Mouse (Mus musculus) embryonic facial prominence, embryonic 11.5 days (tissue): ENCODE data around the gene Rps8. TPM values are rescaled to one million over a fixed set of nuclear protein-coding genes. Genes with fewer than 3 reads are reported as not detected.

Source experiments
- ATAC-seq: fragments of 200-750 bp; cut with Nextera tagmentation; replicated peaks from 2 replicates; pipeline ENCODE4 v1.8.0; 2017; ENCODE audit warnings: low read depth; ENCODE audit not compliant: insufficient number of reproducible peaks, low FRiP score, low TSS enrichment
- DNase-seq: peaks from one replicate; pipeline ENCODE4 v3.0.0-alpha.2; 2015; ENCODE audit warnings: low spot score
- H3K27ac ChIP-seq: fragments of 300-500 bp; sonication (generic); replicated peaks from 2 replicates; pipeline ENCODE4 v1.5.1; 2014; ENCODE audit warnings: mild to moderate bottlenecking, low read depth, low read length, control low read depth
- H3K27me3 ChIP-seq: fragments of 300-500 bp; sonication (generic); 2 replicates; pipeline ENCODE4 v1.6.1; 2014; ENCODE audit warnings: mild to moderate bottlenecking, low read length, moderate library complexity, mixed read lengths; ENCODE audit not compliant: control insufficient read depth, insufficient read depth
- H3K36me3 ChIP-seq: fragments of 300-500 bp; sonication (generic); replicated peaks from 2 replicates; pipeline ENCODE4 v1.6.1; 2014; ENCODE audit warnings: low read depth, mild to moderate bottlenecking, low read length, moderate library complexity, mixed read lengths; ENCODE audit not compliant: control insufficient read depth, insufficient read depth
- H3K4me1 ChIP-seq: fragments of 300-500 bp; sonication (generic); 2 replicates; pipeline ENCODE4 v1.6.1; 2014; ENCODE audit warnings: low read length, mixed read lengths; ENCODE audit not compliant: control insufficient read depth, insufficient read depth
- H3K4me2 ChIP-seq: fragments of 300-500 bp; sonication (generic); 2 replicates; pipeline ENCODE4 v1.6.1; 2014; ENCODE audit warnings: low read depth, mild to moderate bottlenecking, control low read depth, low read length, moderate library complexity
- H3K4me3 ChIP-seq: fragments of 300-500 bp; sonication (generic); 2 replicates; pipeline ENCODE4 v1.5.1; 2014; ENCODE audit warnings: low read depth, low read length, control low read depth
- H3K9ac ChIP-seq: fragments of 300-500 bp; sonication (generic); replicated peaks from 2 replicates; pipeline ENCODE4 v1.6.1; 2014; ENCODE audit warnings: mild to moderate bottlenecking, control low read depth, low read length
- H3K9me3 ChIP-seq: fragments of 300-500 bp; sonication (generic); replicated peaks from 2 replicates; pipeline ENCODE4 v1.6.1; 2016; ENCODE audit warnings: mild to moderate bottlenecking, low read length, inconsistent platforms, mixed read lengths; ENCODE audit not compliant: control insufficient read depth
- whole genome bisulfite sequencing: fragments of 180-500 bp; shearing (Covaris S2); extraction: QIAGEN DNeasy Blood & Tissue Kit; methylation state at CpG from one replicate; pipeline ENCODE4 v1.1.7; 2014; 5-methylcytosine and 5-hydroxymethylcytosine counted together
- microRNA-seq: library from miRNA; unstranded; fragments of <30 nt; microRNA quantifications from one replicate; pipeline ENCODE4, GENCODE M21; 2016; ENCODE audit warnings: borderline number of aligned reads
- polyA plus RNA-seq: library from polyadenylated mRNA; unstranded; fragments of >200 nt; fragmentation: Nextera tagmentation; extraction: Ambion mirVana; gene quantifications from 2 replicates; pipeline ENCODE4 v1.2.1, GENCODE M21; 2014

Rps8 gene
- polyA plus RNA-seq, 1 experiment from 2014 or later = 963 TPM

GRCm38 (mm10) chr4:117109330-117109729 lies 46.7 kb downstream of the Rps8 start:
- Histone ChIP-seq H3K27me3 (no peaks in the 10 kb centered on the region), H3K4me3 (no peak overlapping the region), H3K4me2 (no peak overlapping the region), H3K9ac (no peak overlapping the region), H3K27ac (no peak overlapping the region), H3K4me1 (no peaks in the 10 kb centered on the region), H3K9me3 (no peaks in the 10 kb centered on the region), H3K36me3 (peaks cover 2% of the 10 kb centered on the region; the same call in 1 of the 2 replicates)
- 89% methylated on average over 25 of the region's 25 CpGs for WGBS
- DNase-seq (no peak), ATAC-seq (no peak)

GRCm38 (mm10) chr4:117108524-117108849 lies 47.6 kb downstream of the Rps8 start:
- peaks cover 2% of the 10 kb centered on the region; the same call in 1 of the 2 replicates for H3K36me3 ChIP-seq
- no peak overlapping the region for H3K4me2 ChIP-seq
- no peak overlapping the region for H3K9ac ChIP-seq
- no peaks in the 10 kb centered on the region for H3K9me3 ChIP-seq
- ATAC-seq = no peak
- H3K27ac ChIP-seq = no peak overlapping the region
- no peaks in the 10 kb centered on the region for H3K4me1 ChIP-seq
- whole genome bisulfite sequencing = 89% methylated on average over 6 of the region's 6 CpGs
- no peaks in the 10 kb centered on the region for H3K27me3 ChIP-seq
- H3K4me3 ChIP-seq = no peak overlapping the region
- no peak for DNase-seq

GRCm38 (mm10) chr4:117107813-117108523 lies 48.1 kb downstream of the Rps8 start:
- Histone ChIP-seq H3K27ac (no peak overlapping the region), H3K9me3 (no peaks in the 10 kb centered on the region)
- WGBS = 89% methylated on average over 18 of the region's 18 CpGs

GRCm38 (mm10) chr4:117105127-117105526 lies 50.9 kb downstream of the Rps8 start:
- no peaks in the 10 kb centered on the region for H3K4me1 ChIP-seq
- 0 out of 2 replicates have a peak overlapping the region, but pooled peaks have one; percentile 25 for H3K9ac ChIP-seq
- H3K4me2 ChIP-seq = no peak overlapping the region
- WGBS = 71% methylated on average over 10 of the region's 10 CpGs
- H3K27ac ChIP-seq = no peak overlapping the region
- no peaks in the 10 kb centered on the region for H3K27me3 ChIP-seq
- no peak overlapping the region for H3K4me3 ChIP-seq
- DNase-seq (no peak), ATAC-seq (no peak)
- no peaks in the 10 kb centered on the region for H3K9me3 ChIP-seq
- no peaks in the 10 kb centered on the region; the same call in 1 of the 2 replicates for H3K36me3 ChIP-seq

More at GRCm38 (mm10) chr4:117107813-117108523, 48.1 kb downstream of the Rps8 start:
- Histone ChIP-seq H3K4me2 (no peak overlapping the region), H3K4me3 (no peak overlapping the region), H3K36me3 (no peaks in the 10 kb centered on the region; the same call in 1 of the 2 replicates), H3K27me3 (no peaks in the 10 kb centered on the region), H3K4me1 (no peaks in the 10 kb centered on the region), H3K9ac (no peak overlapping the region)
- no peak for ATAC-seq
- no peak for DNase-seq

- no peak for DNase-seq
- Histone ChIP-seq H3K27ac (no peak overlapping the region), H3K27me3 (no peaks in the 10 kb centered on the region), H3K4me2 (no peak overlapping the region), H3K36me3 (no peaks in the 10 kb centered on the region; the same call in 1 of the 2 replicates), H3K4me1 (no peaks in the 10 kb centered on the region), H3K9me3 (no peaks in the 10 kb centered on the region), H3K4me3 (no peak overlapping the region), H3K9ac (no peak overlapping the region)
- ATAC-seq = no peak
- 79% methylated on average over 10 of the region's 10 CpGs for WGBS
These were observed 51.4 kb downstream of the Rps8 start for GRCm38 (mm10) chr4:117104672-117105071.

Small RNA genes lying within 50 kb of the gene (microRNA-seq; reads per million reads assigned to microRNA genes)
- not detected for gene Gm22398

Other genes starting within 250 kb of the Rps8 start
- gene Urod, start 161.8 kb downstream of the Rps8 start, polyA plus RNA-seq = 109 and 115 TPM in 2 replicates
- gene Hectd3, start 160.9 kb downstream of the Rps8 start, polyA plus RNA-seq = 6.1 and 7.3 TPM in 2 replicates
- 52.0 and 56.3 TPM in 2 replicates for gene Eif2b3, start 136.8 kb downstream of the Rps8 start, polyA plus RNA-seq
- gene Ptch2, start 60.2 kb downstream of the Rps8 start, polyA plus RNA-seq = 2.7 and 5.6 TPM in 2 replicates
- 1.8 and 2.8 TPM in 2 replicates for gene Btbd19, start 30.5 kb downstream of the Rps8 start, polyA plus RNA-seq
- not detected in 2 replicates for gene Tctex1d4, start 29.4 kb downstream of the Rps8 start, polyA plus RNA-seq
- gene Plk3, start 22.3 kb downstream of the Rps8 start, polyA plus RNA-seq = 4.9 and 7.2 TPM in 2 replicates
- gene Kif2c, start 26.4 kb upstream of the Rps8 start, polyA plus RNA-seq = 111 and 137 TPM in 2 replicates
- 9.3 and 10.6 TPM in 2 replicates for gene Tmem53, start 95.7 kb upstream of the Rps8 start, polyA plus RNA-seq
- gene Armh1, start 95.9 kb upstream of the Rps8 start, polyA plus RNA-seq = 0.17 TPM in 1 of 2 replicates, not detected in the other